Mouse (Mus musculus) limb, embryonic 10.5 days (tissue): ENCODE measurements around the gene Lsmem1. TPM values are rescaled to one million over a fixed set of nuclear protein-coding genes. Genes with fewer than 3 reads are reported as not detected.

ENCODE experiments used
- DNase-seq: peaks from one replicate; pipeline ENCODE4 v3.0.0-alpha.2; 2017; ENCODE audit warnings: low spot score
- H3K27ac ChIP-seq: fragments of 300-500 bp; sonication (generic); 2 replicates; pipeline ENCODE4 v1.5.1; 2016; ENCODE audit warnings: mild to moderate bottlenecking
- H3K27me3 ChIP-seq: fragments of 300-500 bp; sonication (generic); 2 replicates; pipeline ENCODE4 v1.6.1; 2016; ENCODE audit warnings: low read depth, mild to moderate bottlenecking; ENCODE audit not compliant: poor library complexity, severe bottlenecking
- H3K36me3 ChIP-seq: fragments of 300-500 bp; sonication (generic); 2 replicates; pipeline ENCODE4 v1.6.1; 2016; ENCODE audit warnings: mild to moderate bottlenecking, moderate library complexity
- H3K4me1 ChIP-seq: fragments of 300-500 bp; sonication (generic); 2 replicates; pipeline ENCODE4 v1.6.1; 2016
- H3K4me3 ChIP-seq: fragments of 300-500 bp; sonication (generic); 2 replicates; pipeline ENCODE4 v1.5.1; 2016; ENCODE audit warnings: mild to moderate bottlenecking, moderate library complexity
- H3K9me3 ChIP-seq: fragments of 300-500 bp; sonication (generic); replicated peaks from 2 replicates; pipeline ENCODE4 v1.6.1; 2016; ENCODE audit warnings: mild to moderate bottlenecking
- WGBS: fragments of 180-500 bp; shearing (Covaris S2); methylation state at CpG from one replicate; pipeline ENCODE4 v1.1.7; 2016; 5-methylcytosine and 5-hydroxymethylcytosine counted together
- polyA plus RNA-seq: library from polyadenylated mRNA; unstranded; fragments of >200 nt; fragmentation: Nextera tagmentation; extraction: Ambion mirVana; gene quantifications from 2 replicates; pipeline ENCODE4 v1.2.1, GENCODE M21; 2016

Lsmem1 gene
- polyA plus RNA-seq, 1 experiment from 2014 or later, result not detected

- Histone ChIP-seq H3K36me3 (peaks cover under 1% of the 10 kb centered on the region; the same call in 1 of the 2 replicates), H3K9me3 (no peaks in the 10 kb centered on the region), H3K27ac (peak overlapping the region; percentile 95), H3K4me1 (peaks cover 18% of the 10 kb centered on the region), H3K27me3 (no peaks in the 10 kb centered on the region), H3K4me3 (peak overlapping the region; percentile 77)
- DNase-seq, result peak; percentile 97
- under 1% methylated on average over 47 of the region's 47 CpGs for WGBS
These were observed 23.9 kb upstream of the Lsmem1 start for GRCm38 (mm10) chr12:40223082-40223619.

- under 1% methylated on average over 81 of the region's 81 CpGs for WGBS
- Histone ChIP-seq H3K27me3 (no peaks in the 10 kb centered on the region), H3K9me3 (no peaks in the 10 kb centered on the region), H3K4me3 (peak overlapping the region; percentile 77), H3K4me1 (peaks cover 18% of the 10 kb centered on the region), H3K27ac (peak overlapping the region; percentile 95), H3K36me3 (peaks cover 7% of the 10 kb centered on the region)
- DNase-seq, result peak; percentile 92
These were observed 23.2 kb upstream of the Lsmem1 start for GRCm38 (mm10) chr12:40222251-40223081.

GRCm38 (mm10) chr12:40221611-40222010, 22.3 kb upstream of the Lsmem1 start:
- 29% methylated on average over 5 of the region's 5 CpGs for WGBS
- DNase-seq, result no peak
- no peaks in the 10 kb centered on the region for H3K27me3 ChIP-seq
- H3K4me3 ChIP-seq, result peak overlapping the region; percentile 77
- H3K36me3 ChIP-seq, result peaks cover 14% of the 10 kb centered on the region
- peaks cover 18% of the 10 kb centered on the region for H3K4me1 ChIP-seq
- H3K27ac ChIP-seq, result peak overlapping the region; percentile 95
- H3K9me3 ChIP-seq, result no peaks in the 10 kb centered on the region

DNA sequence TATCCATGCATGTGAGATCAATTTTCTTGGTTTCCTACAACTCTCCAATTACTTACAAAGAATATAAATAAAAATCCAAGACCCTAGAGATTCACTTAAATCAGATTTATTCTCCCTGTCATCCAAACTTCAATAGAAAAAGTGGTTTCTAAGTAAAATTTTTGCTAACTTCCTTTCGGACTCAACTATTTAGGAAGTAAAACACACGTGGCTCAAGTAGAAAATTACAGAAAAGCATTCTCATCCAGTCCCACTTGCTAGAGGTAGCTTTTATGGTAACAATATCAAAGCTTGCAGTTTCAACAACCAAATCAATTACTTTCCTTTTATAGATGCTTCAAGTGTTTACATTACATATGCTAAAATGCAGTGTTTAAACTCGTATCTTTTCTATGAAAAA, 21.6 kb upstream of the Lsmem1 start:
- 56% methylated on average over 3 of the region's 3 CpGs for WGBS
- Histone ChIP-seq H3K27ac (no peak overlapping the region), H3K27me3 (no peaks in the 10 kb centered on the region), H3K4me3 (peak overlapping the region; percentile 77), H3K4me1 (peaks cover 18% of the 10 kb centered on the region), H3K36me3 (peaks cover 21% of the 10 kb centered on the region), H3K9me3 (no peaks in the 10 kb centered on the region)
- DNase-seq, result no peak

GRCm38 (mm10) chr12:40220001-40220570, 20.8 kb upstream of the Lsmem1 start:
- peaks cover 30% of the 10 kb centered on the region for H3K36me3 ChIP-seq
- H3K4me1 ChIP-seq, result peaks cover 18% of the 10 kb centered on the region
- 75% methylated on average over 3 of the region's 3 CpGs for WGBS

GRCm38 (mm10) chr12:40218430-40218945, 19.2 kb upstream of the Lsmem1 start:
- 83% methylated on average over 2 of the region's 2 CpGs for WGBS
- Histone ChIP-seq H3K9me3 (no peaks in the 10 kb centered on the region), H3K36me3 (peaks cover 45% of the 10 kb centered on the region), H3K4me3 (no peak overlapping the region), H3K27me3 (no peaks in the 10 kb centered on the region), H3K4me1 (peaks cover 18% of the 10 kb centered on the region), H3K27ac (no peak overlapping the region)
- DNase-seq, result no peak

More at GRCm38 (mm10) chr12:40220001-40220570, 20.8 kb upstream of the Lsmem1 start:
- Histone ChIP-seq H3K27ac (no peak overlapping the region), H3K4me3 (peak overlapping the region; percentile 77), H3K9me3 (no peaks in the 10 kb centered on the region), H3K27me3 (no peaks in the 10 kb centered on the region)
- DNase-seq, result no peak

DNA sequence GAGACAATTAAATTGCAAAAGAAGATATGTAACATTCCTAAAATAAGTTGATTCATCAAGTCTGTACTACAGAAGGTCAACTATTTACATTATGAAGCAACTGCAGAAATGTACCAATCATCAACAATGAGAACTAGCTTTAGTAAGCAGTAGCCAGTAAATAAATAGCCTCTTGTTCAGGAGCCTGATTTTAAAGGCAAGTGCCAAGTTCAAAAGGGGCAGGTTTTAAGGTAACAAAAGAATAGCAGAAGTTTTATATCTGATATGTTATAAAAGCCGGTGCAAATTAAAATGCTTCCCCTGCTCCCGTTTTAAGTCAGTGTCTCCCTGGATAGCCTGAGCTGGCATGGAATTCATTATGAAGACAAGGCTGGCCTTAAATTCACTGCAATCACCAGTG, 18.5 kb upstream of the Lsmem1 start:
- 89% methylated on average over 2 of the region's 2 CpGs for WGBS
- no peak overlapping the region for H3K4me3 ChIP-seq
- no peaks in the 10 kb centered on the region for H3K9me3 ChIP-seq
- no peak for DNase-seq
- H3K4me1 ChIP-seq, result peaks cover 18% of the 10 kb centered on the region
- H3K36me3 ChIP-seq, result peaks cover 53% of the 10 kb centered on the region
- H3K27ac ChIP-seq, result no peak overlapping the region
- H3K27me3 ChIP-seq, result no peaks in the 10 kb centered on the region

DNA sequence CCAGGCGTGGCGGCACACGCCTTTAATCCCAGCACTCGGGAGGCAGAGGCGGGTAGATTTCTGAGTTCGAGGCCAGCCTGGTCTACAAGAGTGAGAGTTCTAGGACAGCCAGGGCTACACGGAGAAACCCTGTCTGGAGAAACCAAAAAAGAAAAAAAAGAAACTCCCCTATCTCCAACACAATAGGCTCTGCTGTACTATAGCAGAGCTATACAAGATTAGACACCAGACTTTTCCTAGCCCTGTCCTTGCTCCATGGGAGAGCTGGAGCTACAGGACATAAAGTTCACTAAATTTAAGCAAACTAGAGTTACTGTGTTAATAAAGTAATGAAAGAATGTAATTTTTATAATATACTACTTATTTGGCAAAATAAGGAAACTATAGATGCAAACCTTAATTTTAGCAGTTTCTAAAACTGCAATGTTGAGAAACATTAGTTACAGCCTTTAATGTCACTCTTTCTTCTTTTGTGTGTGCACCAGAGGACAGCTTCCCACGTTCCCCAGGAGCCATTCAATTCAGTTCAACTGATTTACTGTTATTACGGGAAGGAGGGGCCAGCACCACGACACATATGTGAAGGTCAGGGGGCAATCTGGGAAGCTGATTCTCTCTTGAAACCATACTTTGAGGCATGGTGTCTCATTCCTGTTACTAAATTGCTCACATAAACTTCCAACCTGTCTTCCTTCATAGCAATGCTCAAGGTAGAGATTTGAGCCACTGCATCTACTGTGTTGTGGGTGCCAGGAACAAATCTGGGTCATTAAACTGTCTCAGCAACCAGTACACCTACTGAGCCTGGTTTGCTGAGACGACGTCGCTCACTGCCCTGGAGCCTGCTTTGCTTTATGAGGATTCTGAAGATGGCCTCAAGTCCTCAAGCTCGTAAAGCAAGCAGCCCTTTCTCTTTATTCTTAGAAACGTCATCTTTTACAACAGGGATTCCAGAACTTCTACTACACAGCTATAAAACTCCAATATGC, 15.9 kb upstream of the Lsmem1 start:
- WGBS, result 85% methylated on average over 15 of the region's 15 CpGs
- no peak for DNase-seq

GRCm38 (mm10) chr12:40209049-40209448, 9.8 kb upstream of the Lsmem1 start:
- WGBS, result 96% methylated on average over 3 of the region's 3 CpGs

More for the DNA sequence above, 15.9 kb upstream of the Lsmem1 start:
- H3K27ac ChIP-seq, result no peak overlapping the region
- no peaks in the 10 kb centered on the region for H3K27me3 ChIP-seq
- H3K9me3 ChIP-seq, result no peaks in the 10 kb centered on the region
- peaks cover 77% of the 10 kb centered on the region for H3K36me3 ChIP-seq
- H3K4me3 ChIP-seq, result no peak overlapping the region
- peaks cover 9% of the 10 kb centered on the region for H3K4me1 ChIP-seq

DNA sequence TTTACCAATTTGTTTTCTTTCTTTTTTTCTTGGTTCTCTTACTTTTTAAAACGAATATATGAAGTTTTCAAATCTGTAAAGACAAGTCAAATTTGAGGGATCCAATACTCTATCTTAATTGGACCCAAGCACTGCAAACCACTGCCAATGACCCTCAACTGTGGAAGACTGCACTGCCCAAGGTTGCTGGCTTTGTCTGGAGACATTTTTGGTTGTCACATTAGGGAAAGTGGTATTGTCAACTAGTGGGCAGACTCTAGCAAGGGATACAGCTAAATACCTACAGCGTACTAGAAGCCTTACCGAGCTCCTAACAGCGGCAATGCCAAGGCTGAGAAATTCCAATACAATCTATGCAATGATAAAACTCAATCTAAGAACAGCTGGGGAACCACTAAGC, 8.6 kb upstream of the Lsmem1 start:
- H3K27me3 ChIP-seq, result no peaks in the 10 kb centered on the region
- peaks cover 6% of the 10 kb centered on the region for H3K4me1 ChIP-seq
- peaks cover 98% of the 10 kb centered on the region for H3K36me3 ChIP-seq
- H3K4me3 ChIP-seq, result no peak overlapping the region
- no peak for DNase-seq
- no peak overlapping the region for H3K27ac ChIP-seq
- 94% methylated on average over 4 of the region's 4 CpGs for WGBS
- H3K9me3 ChIP-seq, result no peaks in the 10 kb centered on the region

More at GRCm38 (mm10) chr12:40209049-40209448, 9.8 kb upstream of the Lsmem1 start:
- H3K36me3 ChIP-seq, result peaks cover 98% of the 10 kb centered on the region
- peaks cover 6% of the 10 kb centered on the region for H3K4me1 ChIP-seq
- no peak for DNase-seq
- H3K9me3 ChIP-seq, result no peaks in the 10 kb centered on the region
- H3K4me3 ChIP-seq, result no peak overlapping the region
- no peak overlapping the region for H3K27ac ChIP-seq
- no peaks in the 10 kb centered on the region for H3K27me3 ChIP-seq

- WGBS, result 93% methylated on average over 7 of the region's 7 CpGs
- Histone ChIP-seq H3K27me3 (no peaks in the 10 kb centered on the region), H3K36me3 (peaks cover 63% of the 10 kb centered on the region), H3K4me3 (no peak overlapping the region), H3K9me3 (no peaks in the 10 kb centered on the region), H3K4me1 (peaks cover 6% of the 10 kb centered on the region; the same call in 1 of the 2 replicates), H3K27ac (no peak overlapping the region)
- no peak for DNase-seq
These were observed 3.1 kb upstream of the Lsmem1 start for GRCm38 (mm10) chr12:40202161-40203035.
